Mouse (Mus musculus) spleen, adult 2 months (tissue): Measurements from ENCODE around the gene Calm3. TPM values are rescaled to one million over a fixed set of nuclear protein-coding genes. Genes with fewer than 3 reads are reported as not detected.
A peak's percentile ranks its signal among the peaks of the same experiment; 100 is the strongest.

Experiments used
- DNase-seq, 2 experiments: peaks; one replicate each; pipeline versions ENCODE4 v3.0.0 to v3.0.0-alpha.2; 2012 to 2021; ENCODE audit warnings: low spot score in 2 of 2, low read depth in 1 of 2
- H3K27ac ChIP-seq: fragments of 200-500 bp; 2 replicates; pipeline ENCODE4 v1.5.1; 2012; ENCODE audit warnings: low read length, inconsistent platforms; ENCODE audit not compliant: insufficient read depth
- H3K27me3 ChIP-seq: fragments of 200-500 bp; 2 replicates; pipeline ENCODE4 v1.6.1; 2012; ENCODE audit warnings: mild to moderate bottlenecking, moderate library complexity, low read length, inconsistent platforms; ENCODE audit not compliant: control insufficient read depth, insufficient read depth
- H3K36me3 ChIP-seq: fragments of 200-500 bp; 2 replicates; pipeline ENCODE4 v1.6.1; 2012; ENCODE audit warnings: mild to moderate bottlenecking, low read length, inconsistent platforms; ENCODE audit not compliant: control insufficient read depth, insufficient read depth
- H3K4me1 ChIP-seq: fragments of 200-500 bp; 2 replicates; pipeline ENCODE4 v1.6.1; 2011; ENCODE audit warnings: inconsistent platforms; ENCODE audit not compliant: control insufficient read depth, insufficient read depth, insufficient read length
- H3K4me3 ChIP-seq: fragments of 200-500 bp; 2 replicates; pipeline ENCODE4 v1.5.1; 2011; ENCODE audit warnings: mild to moderate bottlenecking, inconsistent platforms; ENCODE audit not compliant: insufficient read depth, insufficient read length; ENCODE audit errors: extremely low read depth
- CTCF ChIP-seq: fragments of 200-500 bp; IDR thresholded peaks from 2 replicates; pipeline ENCODE4 v1.5.1; 2011; ENCODE audit warnings: mild to moderate bottlenecking, inconsistent platforms; ENCODE audit not compliant: insufficient read depth, insufficient read length, insufficient replicate concordance; ENCODE audit errors: extremely low read depth
- POLR2A ChIP-seq: fragments of 200-500 bp; IDR thresholded peaks from 2 replicates; pipeline ENCODE4 v1.6.1; 2011; ENCODE audit warnings: low read depth, low read length, inconsistent platforms
- WGBS: fragments of 180-500 bp; shearing (Covaris S2); methylation state at CpG from one replicate; pipeline ENCODE4 v1.1.7; 2018; 5-methylcytosine and 5-hydroxymethylcytosine counted together
- polyA plus RNA-seq: library from polyadenylated mRNA; depleted of rRNA; stranded (reverse); fragments of >200 nt; gene quantifications from 2 replicates; pipeline ENCODE4 v1.2.3, GENCODE M21; 2012

Gene Calm3
- polyA plus RNA-seq, 1 experiment: 166 TPM

DNA sequence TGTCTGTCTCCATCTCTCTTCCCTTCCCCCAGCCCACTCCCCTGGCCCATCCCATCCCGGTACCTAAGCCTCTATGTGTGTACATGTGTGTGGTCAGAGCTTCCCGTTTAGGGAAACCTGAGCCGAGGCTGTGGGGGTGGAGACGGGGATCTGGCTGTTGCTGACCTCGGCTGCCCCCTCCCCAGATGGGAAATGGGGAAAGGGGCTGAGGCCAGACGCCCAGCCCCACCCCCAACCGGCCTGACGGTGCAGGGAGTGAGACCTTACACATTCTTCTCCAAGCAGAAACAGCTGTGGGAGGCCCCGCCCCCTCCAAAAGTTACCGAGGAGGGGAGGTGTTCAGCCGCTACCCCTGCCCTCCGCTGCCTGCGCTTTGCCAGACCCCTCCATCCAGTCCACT, 47.3 kb downstream of the Calm3 start:
- TF ChIP-seq POLR2A (no peak), CTCF (no peak)
- H3K36me3 ChIP-seq: peaks cover 1% of the 10 kb centered on the region
- no peaks in the 10 kb centered on the region for H3K27me3 ChIP-seq
- 0 out of 2 replicates have a peak overlapping the region, but pooled peaks have one; percentile 4 for H3K4me3 ChIP-seq
- no peak overlapping the region for H3K27ac ChIP-seq
- peaks cover 6% of the 10 kb centered on the region for H3K4me1 ChIP-seq
- DNase-seq: no peak
- WGBS: 20% methylated on average over 13 of the region's 13 CpGs

DNA sequence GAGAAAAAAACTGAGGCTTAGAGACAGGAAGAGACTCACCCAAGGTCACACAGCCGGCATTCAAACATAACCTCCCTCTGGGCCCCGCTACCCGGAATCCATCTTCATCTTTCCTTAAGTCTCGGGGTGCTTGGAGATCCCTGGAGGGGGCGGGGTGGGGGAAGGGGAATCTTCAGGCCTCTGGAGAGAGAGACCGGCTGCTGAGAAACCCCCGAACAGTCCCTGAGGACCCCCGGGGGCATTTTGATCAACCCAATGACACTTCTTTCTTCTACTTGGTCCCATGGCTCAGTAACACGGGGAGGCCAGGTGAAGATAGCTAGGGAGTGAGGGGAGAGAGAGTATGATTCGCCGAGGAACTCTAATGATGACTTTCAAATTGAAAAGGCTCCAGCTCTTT, 47.9 kb downstream of the Calm3 start:
- WGBS: 36% methylated on average over 11 of the region's 11 CpGs
- DNase-seq: no peak
- TF ChIP-seq POLR2A (no peak), CTCF (no peak)
- Histone ChIP-seq H3K27me3 (no peaks in the 10 kb centered on the region), H3K27ac (no peak overlapping the region), H3K4me3 (no peak overlapping the region), H3K4me1 (peaks cover 6% of the 10 kb centered on the region), H3K36me3 (peaks cover 3% of the 10 kb centered on the region)

DNA sequence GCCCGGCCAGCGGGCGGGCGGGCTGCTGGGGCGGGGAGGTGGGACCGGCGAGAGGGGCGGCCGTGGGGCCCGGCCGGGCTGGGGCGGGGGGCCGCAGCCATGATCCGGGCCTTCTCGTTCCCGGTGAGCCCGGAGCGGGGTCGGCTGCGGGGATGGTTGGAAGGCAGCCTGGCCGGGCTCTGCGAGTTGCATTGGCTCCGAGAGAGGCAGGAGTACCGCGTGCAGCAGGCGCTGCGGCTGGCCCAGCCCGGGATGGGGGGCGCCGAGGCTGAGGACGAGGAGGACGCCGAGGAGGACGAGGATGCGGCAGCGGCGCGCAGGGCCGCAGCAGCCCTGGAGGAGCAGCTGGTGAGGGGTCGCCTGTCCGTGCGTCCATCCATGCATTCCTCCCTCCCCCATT, 48.6 kb downstream of the Calm3 start:
- WGBS: 2% methylated on average over 35 of the region's 42 CpGs

DNA sequence AGATGAGACGGTGACA, 48.8 kb downstream of the Calm3 start, which contains the start of gene Dact3:
Gene Dact3, plus strand, starts transcription at position 8 of the 16 bp plus-strand sequence.
- peaks cover 6% of the 10 kb centered on the region for H3K4me1 ChIP-seq
- WGBS: 0% methylated on average over 1 of the region's 1 CpGs
- peak within 1 kb of the TSS; percentile 54 for H3K4me3 ChIP-seq
- TF ChIP-seq CTCF: no peak
- no peak for TF ChIP-seq POLR2A
- no peak for DNase-seq
- H3K36me3 ChIP-seq: peaks cover 7% of the 10 kb centered on the region
- no peaks in the 10 kb centered on the region for H3K27me3 ChIP-seq
- H3K27ac ChIP-seq: peak within 1 kb of the TSS; percentile 19; the same call in 1 of the 2 replicates

More for the DNA sequence above, 48.6 kb downstream of the Calm3 start:
- TF ChIP-seq CTCF: no peak
- no peak for TF ChIP-seq POLR2A
- DNase-seq: no peak
- Histone ChIP-seq H3K36me3 (peaks cover 6% of the 10 kb centered on the region), H3K4me1 (peaks cover 6% of the 10 kb centered on the region), H3K27ac (no peak overlapping the region), H3K4me3 (peak overlapping the region; percentile 54), H3K27me3 (no peaks in the 10 kb centered on the region)

DNA sequence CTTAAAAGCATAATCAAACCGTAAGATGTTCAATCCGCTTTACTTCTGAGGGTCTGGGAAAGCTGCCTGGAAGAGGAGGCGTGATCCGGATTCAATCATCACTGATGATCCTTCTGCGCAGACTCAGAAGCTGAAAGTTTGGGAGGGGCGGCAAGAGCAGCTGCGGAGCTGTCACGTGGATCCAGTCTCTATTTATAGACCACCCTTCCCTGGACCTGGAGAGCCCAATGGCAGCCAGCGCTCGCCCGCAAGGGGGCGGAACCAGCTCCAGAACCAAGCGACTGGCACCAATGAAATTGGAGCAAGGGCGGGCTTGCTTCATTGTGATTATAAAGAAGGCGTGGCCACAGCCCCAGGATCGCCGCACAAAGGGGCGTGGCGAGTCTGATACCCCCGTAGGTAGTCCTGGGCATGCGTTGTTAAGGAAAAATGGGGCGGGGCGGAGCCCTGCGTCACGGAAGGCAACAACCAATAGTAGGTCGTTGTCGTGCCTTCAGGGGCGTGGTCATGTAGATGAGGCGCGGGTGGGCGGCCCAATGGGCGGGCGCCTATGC, 49.1 kb downstream of the Calm3 start:
- under 1% methylated on average over 32 of the region's 33 CpGs for WGBS
- Histone ChIP-seq H3K4me1 (peaks cover 6% of the 10 kb centered on the region), H3K4me3 (peak overlapping the region; percentile 31), H3K36me3 (peaks cover 10% of the 10 kb centered on the region), H3K27me3 (no peaks in the 10 kb centered on the region), H3K27ac (no peak overlapping the region)
- TF ChIP-seq POLR2A: no peak
- no peak for TF ChIP-seq CTCF
- DNase-seq: peak; percentile 96 to 97

DNA sequence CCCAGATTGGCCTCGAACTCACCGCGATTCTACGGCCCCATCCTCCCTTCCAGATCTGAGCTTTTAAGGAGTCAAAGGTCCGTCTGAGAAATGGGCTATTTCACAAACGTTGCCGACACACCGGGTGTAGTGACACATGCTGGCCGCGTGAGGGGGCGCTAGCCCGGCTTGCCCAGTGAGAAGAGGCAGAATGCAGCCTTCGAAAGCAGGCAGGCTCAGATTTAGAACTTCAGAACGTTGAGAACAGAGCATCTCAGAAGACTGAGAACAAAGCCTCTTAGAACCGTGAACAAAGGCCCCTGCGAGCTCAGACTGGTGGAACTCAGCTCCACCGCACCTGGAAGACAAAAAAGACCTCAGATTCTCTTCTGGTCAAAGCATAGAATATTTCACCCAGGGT, 49.7 kb downstream of the Calm3 start:
- Histone ChIP-seq H3K4me3 (no peak overlapping the region), H3K27ac (peak overlapping the region; percentile 19; the same call in 1 of the 2 replicates), H3K4me1 (peaks cover 6% of the 10 kb centered on the region), H3K36me3 (peaks cover 16% of the 10 kb centered on the region), H3K27me3 (no peaks in the 10 kb centered on the region)
- WGBS: 2% methylated on average over 17 of the region's 17 CpGs
- TF ChIP-seq CTCF (peak; percentile 93), POLR2A (no peak)
- DNase-seq: peak; percentile 65 to 80

DNA sequence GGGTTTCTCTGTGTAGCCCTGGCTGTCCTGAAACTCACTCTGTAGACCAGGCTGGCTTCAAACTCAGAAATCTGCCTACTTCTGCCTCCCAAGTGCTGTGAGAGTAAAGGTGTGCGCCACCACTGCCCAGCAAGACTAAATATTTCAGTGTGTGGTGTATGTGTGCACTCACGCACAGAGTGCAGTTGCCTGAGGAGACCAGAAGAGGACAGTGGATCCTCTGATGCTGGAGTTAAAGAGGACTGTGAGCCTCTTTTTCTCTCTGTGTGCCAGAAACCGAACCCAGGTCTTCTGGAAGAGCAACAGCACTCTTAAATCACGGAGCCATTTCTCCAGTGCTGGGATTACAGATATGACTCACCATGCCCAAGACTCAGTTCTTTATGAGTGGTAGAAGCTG, 50.5 kb downstream of the Calm3 start:
- TF ChIP-seq POLR2A (no peak), CTCF (no peak)
- Histone ChIP-seq H3K27me3 (no peaks in the 10 kb centered on the region), H3K36me3 (peaks cover 23% of the 10 kb centered on the region), H3K4me3 (no peak overlapping the region), H3K27ac (no peak overlapping the region), H3K4me1 (peaks cover 6% of the 10 kb centered on the region)
- 87% methylated on average over 4 of the region's 4 CpGs for WGBS
- no peak for DNase-seq
